Mouse (Mus musculus): ENCODE results near the gene App. TPM values are rescaled to one million over a fixed set of nuclear protein-coding genes. Genes with fewer than 3 reads are reported as not detected.

Gene App
- polyA plus RNA-seq, 1 experiment = 341 TPM

DNA sequence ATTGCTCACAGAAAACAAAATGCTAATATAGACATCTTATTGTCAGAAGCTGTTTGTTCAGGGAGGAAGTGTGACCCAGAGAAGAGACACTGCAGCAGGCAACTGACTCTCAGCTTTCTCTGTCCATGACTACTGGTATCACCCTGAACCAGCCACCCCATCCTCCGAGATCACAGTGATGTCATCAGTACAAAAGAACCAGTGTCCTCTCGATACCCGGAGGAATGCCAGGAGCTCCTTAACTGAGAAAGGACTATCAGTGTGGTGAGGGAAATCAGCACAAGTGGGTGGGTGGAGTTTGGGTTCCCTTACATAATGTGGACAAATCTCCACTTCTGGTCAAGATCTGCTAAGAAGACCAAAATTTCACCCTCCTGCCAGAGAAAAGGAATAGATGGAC, 150.5 kb downstream of the App start:
- DNase-seq (ENCODE audit: low spot score) = no peak

DNA sequence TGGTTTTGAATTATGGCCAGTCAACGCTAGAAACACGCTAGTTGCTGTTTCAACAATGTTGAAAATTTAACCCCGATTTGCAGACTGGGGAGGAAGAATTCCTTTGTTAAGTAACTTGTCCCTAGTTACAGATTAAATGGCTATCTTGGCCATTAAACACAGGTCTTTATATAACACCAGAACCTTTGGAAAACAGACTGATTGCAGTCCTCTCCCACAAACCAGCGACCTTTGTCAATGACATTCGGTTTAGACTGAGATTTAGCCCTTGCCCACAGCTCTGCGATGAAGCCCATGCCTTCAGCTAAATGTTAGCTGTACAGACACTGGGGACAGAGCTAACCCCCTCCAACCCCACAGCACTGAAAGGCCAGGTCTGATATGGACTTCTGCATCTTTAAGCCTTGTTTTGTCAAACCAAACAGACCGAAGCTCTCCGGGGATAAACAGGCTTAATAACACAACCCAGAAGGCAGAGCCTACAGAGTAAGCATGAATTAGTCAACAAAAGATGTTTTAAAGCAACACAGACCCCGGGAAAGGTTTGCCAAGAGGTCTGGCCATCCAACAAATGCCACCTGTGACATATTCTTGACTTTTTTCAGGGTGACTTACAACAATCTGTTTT, 152.8 kb downstream of the App start:
- no peak for DNase-seq (ENCODE audit: low spot score)

DNA sequence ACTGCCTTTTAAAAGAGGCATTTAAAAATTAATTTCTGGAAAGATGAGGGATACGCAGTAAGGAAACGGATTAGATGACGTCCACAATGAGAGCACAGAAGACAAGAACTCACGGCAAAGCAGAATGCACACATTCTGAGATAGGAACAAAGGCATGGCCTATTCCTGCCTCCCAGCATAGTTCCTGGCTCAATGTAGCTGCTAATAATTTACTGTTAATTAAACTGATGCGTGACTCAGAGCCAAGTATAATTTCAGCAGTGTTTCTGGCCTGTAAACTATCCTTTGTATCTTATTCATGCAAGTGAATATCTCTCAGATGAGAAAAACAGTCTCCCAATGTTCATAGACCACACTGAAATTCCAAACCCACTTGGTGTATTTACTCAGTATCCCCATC, 154.3 kb downstream of the App start:
- no peak for DNase-seq (ENCODE audit: low spot score)

DNA sequence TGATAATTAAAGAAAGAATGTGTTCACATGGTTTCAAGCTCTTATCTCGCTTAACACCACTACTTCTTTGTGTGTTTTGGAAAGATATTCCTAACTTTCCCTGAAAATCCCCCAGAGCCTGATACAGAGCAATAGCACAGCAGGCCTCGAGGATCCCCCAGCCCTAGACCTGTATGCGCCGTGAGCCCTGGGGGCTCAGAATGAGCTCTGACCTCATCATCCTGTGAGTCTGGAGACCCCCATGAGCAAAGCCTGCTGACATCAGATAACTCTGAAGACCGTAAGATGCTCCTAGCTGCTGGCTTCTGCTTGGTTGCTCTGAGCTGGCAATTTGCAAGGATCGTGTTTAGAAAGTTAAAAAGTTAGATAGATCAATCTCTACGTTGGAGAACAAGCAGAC, 155.7 kb downstream of the App start:
- no peak for DNase-seq (ENCODE audit: low spot score)

DNA sequence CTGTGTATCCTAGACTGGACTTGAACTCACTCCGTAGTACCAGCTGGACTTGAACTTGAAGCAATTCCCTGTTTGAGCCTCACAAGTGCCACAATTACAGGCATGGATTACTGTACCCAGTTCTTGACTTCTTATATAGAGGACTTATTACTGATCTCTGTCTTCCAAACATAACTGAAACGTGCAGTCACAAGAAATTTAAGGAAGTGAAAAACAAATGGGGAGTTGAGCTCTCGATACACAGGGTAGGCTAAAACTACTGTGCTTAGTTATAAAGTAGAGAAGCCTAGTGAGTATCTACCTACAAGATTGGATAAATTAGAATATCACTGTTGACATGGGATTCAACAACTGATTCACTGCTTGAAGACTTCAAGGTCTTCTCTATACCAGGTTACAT, 160.9 kb downstream of the App start:
- DNase-seq (ENCODE audit: low spot score) = no peak

DNA sequence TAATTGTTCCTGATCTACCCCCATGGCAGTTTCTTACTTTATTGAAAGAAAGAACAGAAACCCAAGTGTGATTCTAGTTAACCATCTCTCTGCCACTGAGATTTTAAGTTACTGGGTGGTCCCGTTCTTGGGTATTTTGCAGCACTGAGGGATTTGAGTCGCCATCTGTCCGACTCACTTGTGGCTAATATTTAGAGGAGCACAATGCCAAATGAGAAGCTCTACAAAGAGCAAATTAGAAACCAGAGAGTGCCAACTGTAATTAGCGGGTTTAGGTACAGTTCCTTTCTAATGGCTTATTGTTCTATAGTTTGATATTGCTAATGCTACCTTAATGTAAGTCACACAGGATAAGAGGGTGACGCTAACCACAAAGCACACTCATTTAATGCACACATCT, 161.4 kb downstream of the App start:
- no peak for DNase-seq (ENCODE audit: low spot score)

DNA sequence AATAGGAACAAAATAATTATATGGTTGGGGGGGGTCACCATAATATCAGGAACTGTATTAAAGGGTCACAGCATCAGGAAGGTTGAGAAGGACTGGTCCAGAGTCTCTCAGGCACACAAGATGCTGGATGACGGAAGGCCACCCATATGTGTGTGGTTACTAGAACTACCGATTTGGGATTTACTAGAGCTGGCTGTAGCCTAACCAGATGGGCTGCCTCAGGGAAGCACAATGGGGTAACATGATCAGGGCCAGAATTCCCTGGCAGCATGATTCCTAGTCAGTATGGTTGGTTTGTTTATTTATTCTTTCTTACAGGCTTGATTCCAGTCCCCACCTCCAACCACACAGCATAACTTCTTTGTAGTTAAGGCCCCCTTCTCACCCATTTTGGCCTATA, 162.9 kb downstream of the App start:
- no peak for DNase-seq (ENCODE audit: low spot score)

DNA sequence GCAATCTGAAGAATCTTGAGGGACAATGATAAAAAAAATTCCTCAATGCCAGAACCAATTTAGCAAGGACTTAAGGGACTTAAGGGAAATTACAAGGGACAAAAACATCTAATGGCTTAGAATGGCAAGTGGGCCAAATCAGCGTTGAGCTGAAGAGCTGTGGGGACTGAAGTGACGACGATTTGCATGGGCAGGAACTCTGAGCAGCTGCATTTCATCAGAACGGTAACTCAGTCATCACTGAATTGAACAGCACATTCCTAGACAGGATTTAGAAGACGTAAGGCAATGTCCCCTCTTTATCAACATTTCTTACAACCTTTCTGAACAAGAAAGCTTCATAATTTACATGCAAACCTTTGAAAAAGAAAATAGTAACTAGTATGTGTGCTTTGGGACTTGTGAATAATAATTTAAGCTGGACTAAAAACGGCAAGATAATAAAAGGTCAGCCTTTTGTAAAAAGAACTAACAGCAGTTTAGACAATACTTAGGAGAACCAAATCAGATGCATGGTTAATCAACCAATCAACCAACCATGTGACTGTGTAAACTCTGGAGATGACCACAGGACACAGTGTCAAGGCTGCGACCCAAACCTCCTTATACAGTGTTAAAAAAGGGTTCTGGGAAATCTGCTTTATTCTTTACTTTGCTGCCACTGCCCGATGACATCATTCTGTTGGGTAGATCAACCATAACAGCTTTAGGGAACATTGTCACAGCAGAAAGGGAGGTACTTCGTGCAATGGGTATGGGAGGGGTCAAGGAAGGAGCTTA, 164.5 kb downstream of the App start:
- no peak for DNase-seq (ENCODE audit: low spot score)

DNA sequence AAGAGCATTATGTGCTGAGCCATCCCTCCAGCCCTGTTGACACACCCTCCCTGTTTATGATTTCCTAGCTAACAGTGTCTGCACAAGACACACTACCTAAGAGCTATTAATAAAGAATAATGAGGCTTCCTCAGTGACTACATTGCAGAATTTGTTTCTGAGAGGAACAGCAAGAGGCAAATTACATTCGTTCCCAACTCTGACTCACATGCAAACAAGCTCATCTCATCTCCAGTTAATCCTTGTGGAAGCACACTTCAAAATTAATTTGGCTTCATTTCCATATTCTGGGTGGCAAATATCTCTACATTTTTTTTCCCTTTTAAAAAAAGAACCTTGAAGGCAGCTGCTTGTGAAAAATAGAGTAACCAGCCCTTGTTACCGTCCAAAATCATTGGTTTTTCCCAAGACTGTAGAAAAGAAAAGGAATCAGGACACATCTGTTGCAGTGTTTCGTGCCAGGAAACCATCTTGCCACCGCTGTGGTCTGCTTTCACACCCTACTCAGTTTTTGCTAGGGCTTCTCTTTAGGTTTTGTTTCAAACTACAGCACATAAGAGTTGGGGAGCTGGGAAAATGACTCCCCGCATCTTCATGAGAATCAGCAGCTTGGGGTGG, 171.5 kb downstream of the App start:
- no peak for DNase-seq (ENCODE audit: low spot score)

DNA sequence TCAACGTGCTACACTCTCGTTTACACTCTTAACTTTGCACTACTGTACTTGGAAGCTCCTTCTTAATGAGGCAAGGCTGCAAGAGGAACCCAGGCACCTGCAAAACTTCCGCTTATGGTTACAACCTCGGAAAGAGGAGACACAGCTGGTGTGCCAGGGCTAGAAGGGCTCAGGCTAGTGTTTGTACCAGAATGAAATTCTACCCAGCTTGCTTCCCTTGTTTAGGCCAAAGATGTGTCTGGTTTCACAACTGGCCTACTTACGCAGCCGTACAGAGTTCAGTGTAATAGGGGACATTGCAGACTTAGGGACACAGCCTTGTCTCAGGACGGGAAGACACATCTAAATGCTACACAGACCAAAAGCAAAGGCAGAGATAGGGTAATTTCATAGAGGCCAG, 173.3 kb downstream of the App start:
- no peak for DNase-seq (ENCODE audit: low spot score)

DNA sequence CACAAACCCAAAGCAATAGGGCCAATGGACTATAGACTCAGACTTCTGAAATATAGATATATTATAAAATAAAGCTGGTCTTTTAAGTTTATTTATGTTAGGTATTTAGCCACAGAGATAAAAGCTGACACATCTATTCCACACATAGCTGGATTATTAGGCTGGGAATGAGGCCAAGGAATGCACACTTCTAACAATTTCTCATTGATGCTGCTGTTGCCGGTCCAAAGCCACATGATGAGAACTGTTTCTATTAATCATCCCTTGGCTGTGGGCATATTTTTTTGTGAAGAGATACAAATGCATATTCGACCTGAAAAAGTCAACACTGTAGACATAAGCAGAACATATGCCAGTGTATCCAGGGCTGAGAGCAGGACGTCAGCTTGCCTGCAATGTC, 176.0 kb downstream of the App start:
- DNase-seq (ENCODE audit: low spot score) = no peak

DNA sequence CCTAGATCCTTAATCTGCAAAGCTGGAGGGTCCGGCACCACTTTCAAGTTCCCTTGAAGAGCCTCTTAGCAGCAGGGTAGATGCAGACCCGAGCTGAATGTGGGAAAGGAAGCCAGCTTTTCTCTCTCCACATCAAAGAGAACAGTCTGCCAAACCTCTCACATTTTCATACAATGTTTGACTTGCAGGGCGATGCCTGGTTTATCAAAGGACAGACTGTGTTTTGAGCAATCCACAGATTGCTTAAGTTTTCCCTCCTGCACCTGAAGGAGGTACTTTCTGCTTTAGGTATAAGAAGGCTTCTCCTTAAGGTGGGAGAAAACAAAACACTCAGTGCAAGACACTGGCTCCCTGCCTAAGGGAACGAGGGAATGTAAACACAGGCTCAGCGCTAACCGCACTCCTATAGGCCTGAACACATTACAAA, 178.1 kb downstream of the App start:
- no peak for DNase-seq (ENCODE audit: low spot score)

DNA sequence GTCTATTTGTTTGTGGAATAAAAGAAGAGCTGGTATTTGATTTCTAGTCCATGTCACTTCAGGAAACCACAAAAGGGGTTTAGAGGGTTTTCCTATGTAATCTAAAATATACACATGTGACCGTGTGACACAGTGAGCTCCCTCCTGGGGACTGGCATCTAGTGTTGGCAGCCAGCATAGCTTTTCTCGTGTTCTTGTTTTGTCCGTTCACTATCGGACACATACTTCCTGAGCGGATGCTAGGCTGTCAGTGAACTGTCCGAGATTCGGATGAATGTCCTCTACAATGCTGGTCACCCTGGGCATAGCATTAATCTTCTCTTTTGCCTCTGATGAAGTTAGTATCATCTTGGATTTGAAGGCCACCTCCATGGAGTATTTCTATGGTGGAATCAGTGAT, 180.7 kb downstream of the App start:
- no peak for DNase-seq (ENCODE audit: low spot score)

DNA sequence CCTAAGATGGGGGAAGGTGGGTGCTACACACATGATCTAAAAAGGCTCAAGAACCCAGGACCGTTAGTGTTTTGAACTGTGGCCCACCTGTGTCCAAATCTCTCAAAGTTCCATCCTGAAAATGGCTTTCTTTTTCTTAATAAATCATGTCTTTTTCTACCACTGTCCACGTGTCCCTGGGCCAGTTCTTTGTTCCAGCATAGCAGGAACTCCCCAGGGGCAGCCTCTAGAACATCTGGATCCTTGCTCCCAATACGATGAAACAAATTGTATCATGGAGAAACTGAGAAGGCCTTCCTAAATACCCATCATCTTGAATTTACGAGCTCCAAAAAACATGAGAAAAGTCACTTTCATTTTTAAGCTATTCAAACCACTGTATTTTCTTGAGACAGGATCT, 182.6 kb downstream of the App start:
- DNase-seq (ENCODE audit: low spot score) = no peak

DNA sequence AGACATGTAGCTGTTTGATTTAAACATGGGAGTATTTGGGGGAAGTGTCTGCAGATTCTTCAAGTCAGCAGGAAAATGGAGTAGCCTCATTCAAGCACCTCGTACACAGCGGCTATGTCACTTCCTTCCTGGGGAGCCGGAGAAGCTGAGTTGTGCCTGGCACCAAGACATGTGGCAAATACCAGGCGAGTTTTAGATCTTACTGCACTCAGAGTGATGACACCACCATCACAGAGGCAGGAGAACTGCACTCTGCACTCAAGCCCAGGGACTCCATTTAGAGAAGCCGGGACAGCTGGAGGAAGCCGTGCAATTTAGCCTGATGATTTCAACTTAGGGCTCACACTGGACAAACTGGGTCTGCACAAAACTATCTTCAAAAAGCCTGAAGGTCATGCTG, 183.6 kb downstream of the App start:
- no peak for DNase-seq (ENCODE audit: low spot score)

DNA sequence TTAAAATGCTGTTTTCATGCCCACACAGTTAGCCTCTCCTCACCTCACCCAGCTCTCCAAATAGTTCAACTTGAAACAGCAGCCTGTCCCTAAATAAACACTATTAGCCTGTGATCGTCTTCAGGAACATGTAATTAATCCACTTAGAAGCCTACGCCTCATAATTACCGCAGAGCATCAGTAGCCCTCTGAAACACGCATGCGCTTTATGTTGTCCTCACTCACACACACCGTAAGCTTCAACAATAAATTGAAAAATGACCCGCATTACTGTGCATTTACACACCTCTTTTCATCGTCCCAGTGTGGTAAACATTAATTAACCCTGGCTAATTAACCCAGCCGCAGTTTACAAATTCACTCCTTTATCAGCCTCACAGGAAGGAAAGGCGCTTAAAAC, 184.1 kb downstream of the App start:
- no peak for DNase-seq (ENCODE audit: low spot score)

DNA sequence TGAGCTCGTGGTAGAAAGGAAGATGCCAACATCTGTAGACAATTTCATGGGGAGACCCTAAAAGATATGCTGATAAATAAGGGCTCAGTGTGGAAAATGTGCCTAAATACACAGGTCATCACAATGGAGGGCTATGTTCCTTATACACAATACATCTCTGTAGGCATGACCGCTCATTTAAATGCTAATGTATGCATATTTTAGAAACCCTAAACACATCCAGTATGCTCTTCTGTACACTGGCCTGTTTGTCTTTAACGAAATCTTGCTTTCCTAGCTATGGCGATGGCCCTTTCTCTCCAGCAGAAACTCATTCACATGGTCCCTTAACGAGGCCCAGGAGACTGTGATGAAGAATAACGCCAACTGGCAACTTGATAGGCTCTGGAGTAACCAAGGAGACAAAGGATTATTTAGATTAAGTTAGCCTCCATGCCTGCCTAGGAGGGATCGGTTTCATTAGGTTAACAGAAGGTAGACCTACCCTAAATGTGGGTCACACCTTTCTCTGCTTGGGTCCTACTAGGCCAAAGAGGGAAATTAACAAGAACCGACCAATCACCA, 185.8 kb downstream of the App start:
- no peak for DNase-seq (ENCODE audit: low spot score)

DNA sequence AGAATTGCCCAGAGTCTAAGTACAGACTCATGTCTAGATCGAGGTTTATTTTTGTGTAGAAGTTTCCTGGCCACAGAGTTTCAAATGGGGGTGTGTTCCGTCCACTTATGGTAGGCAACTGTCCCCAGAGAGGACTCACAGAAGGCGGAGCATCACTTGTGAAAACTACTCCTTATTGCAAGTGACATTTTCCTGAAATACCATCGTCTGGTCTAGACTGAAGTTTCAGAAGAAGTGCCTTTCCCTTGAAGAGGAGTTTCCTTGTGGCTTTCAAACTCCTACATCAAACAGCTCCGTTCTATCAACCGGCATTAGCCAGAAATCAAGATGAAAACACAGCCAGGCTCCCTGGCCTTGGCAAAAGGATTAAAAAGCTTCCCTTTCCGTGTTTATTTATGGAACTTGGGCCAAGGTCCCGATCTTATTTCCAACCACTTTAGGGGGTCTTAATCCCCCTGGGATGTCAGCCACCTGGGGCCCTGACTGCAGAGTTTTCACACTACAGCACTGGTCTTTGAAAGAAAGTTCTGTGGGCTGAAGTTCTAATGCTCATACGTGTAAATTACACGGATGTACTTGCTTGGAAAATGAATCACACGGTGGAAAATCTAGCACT, 187.4 kb downstream of the App start:
- no peak for DNase-seq (ENCODE audit: low spot score)

DNA sequence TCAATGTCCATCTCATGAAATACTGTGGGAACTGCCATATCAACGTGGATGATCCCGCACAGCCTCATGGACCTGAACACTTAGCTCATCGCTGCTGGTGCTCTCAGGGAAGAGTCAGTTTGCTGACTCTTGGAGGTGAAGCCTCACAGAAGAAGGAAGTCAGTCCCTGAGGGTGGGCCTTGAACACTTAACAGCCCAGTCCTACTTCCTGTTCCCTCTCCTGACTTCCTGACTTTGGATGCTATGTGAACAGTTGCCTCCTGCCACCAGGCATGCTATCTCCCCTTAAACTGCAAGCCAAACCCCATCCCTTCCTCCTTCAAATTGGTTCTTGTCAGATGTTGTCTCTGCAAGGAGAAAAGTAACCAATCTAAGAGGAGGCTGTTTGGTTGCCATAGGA, 188.2 kb downstream of the App start:
- DNase-seq (ENCODE audit: low spot score) = no peak

DNA sequence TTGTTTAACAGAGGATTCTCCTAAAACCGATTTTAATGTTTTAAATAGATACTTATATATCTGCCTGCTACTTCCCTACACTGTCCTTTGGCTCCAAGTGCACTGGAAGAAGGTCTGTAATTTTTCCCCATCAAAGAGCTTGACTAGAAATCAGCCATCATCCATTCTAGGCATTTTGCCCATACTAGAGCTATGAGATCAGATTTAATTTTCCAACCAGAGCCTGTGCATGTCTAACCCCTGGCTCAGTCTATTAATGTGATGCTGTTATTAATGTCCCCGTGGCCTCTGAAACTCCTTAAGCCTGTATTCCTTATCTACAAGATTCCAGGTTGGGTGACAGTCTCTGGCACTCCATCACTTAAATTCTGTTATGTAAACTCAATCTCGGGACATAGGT, 190.1 kb downstream of the App start:
- no peak for DNase-seq (ENCODE audit: low spot score)

DNA sequence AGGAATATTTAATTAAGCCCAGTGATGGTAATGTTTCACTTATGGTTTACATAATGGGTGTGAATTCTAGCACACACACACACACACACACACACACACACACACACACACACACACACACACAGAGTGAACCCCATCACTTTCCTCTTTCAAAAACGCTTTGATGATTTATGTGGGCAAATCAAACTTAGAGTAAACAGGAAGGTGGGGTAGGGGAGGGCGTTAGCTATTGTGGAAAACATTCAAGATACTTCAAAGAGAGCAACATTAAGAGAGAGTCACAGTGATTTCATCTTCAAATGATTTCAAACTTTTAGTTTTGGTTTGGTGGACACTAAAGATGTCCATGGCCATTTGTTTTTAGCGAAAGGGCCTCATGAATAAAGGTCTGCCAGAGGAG, 191.0 kb downstream of the App start:
- DNase-seq (ENCODE audit: low spot score) = no peak

DNA sequence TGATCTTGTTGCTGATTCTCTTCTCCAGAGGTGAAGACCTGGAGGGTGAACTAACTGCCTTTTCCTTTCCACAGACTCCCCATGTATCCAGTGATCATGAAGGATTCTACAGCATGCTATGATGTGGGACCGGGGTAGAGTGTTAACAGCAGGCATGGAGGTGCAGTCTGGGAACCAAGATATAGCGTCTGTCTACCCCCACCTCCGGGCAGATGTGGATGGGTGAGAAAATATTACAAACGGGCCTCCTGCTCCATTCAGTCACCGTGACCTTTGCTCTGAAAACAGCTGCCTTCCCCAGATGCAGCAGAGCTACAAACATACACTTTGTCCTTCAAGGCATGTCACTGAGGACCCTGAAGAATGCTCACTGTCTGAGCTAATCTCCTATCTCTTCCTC, 195.0 kb downstream of the App start:
- DNase-seq (ENCODE audit: low spot score) = no peak

DNA sequence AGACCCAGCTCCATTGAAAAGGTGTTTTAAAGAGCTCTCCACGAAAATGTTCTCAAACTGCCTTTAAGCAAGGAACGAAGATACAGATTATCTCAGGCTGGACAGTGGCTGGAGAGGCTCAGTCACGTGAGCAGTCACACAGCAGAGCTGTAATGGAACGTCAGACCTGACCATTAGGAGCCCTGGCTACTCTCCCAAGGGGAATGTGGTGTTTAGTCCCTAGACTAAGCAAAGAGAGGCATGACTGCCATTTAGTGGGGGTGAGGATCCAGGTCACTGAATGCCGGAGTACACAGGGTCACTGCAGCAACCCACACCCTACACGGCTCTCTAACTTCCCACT, 199.4 kb downstream of the App start:
- no peak for DNase-seq (ENCODE audit: low spot score)

Data from urinary bladder, adult 2 months (tissue).